Mouse (Mus musculus): ENCODE measurements around the gene Rab3ip. TPM values are rescaled to one million over a fixed set of nuclear protein-coding genes. Genes with fewer than 3 reads are reported as not detected.

Gene Rab3ip
- total and polyA plus RNA-seq, 3 experiments = 15.2 to 23.2 TPM; not detected in 1

GRCm38 (mm10) chr10:116896336-116897177 is 54.0 kb downstream of the Rab3ip start, which contains the start of gene Myrfl:
TSS of gene Myrfl (minus strand) at chr10:116896919.
- Histone ChIP-seq H3K27ac (ENCODE audit: control insufficient read depth, low read depth, low read length) (no peak within 1 kb of the TSS), H3K27me3 (ENCODE audit: control insufficient read depth in 1 of 2, insufficient read depth in 2 of 2, low read length in 2 of 2) (no peaks in the 10 kb centered on the region), H3K4me3 (ENCODE audit: control insufficient read depth in 1 of 2, insufficient read depth in 1 of 2, low read depth in 2 of 2, low read length in 2 of 2) (peak within 1 kb of the TSS in 1 of 2 experiments; percentile 22; a peak in 2 of 4 replicates), H3K79me2 (ENCODE audit: control insufficient read depth, insufficient read depth, low read length, poor library complexity) (no peaks in the 10 kb centered on the region), H3K36me3 (ENCODE audit: control insufficient read depth in 1 of 2, insufficient read depth in 2 of 2, low read length in 2 of 2) (peaks cover 0 to 3% of the 10 kb centered on the region in 2 experiments; a peak in 1 of 4 replicates), H3K4me1 (ENCODE audit: control insufficient read depth in 1 of 2, insufficient read depth in 2 of 2, low read length in 2 of 2) (0 out of 4 replicates have a peak, but pooled peaks cover 0 to 5% of the 10 kb centered on the region in 2 experiments), H3K9ac (ENCODE audit: control insufficient read depth, low read depth, low read length, poor library complexity, severe bottlenecking) (no peak within 1 kb of the TSS), H3K9me3 (replicated peaks; ENCODE audit: insufficient read depth, low read length) (no peaks in the 10 kb centered on the region)
- no peak for TF ChIP-seq GATA1 (IDR thresholded peaks at IDR 0.05; ENCODE audit: low read depth, low read length)
- peak; percentile 9 for DNase-seq (ENCODE audit: low read depth, low spot score)

GRCm38 (mm10) chr10:116895108-116895833 is 55.3 kb downstream of the Rab3ip start:
- Histone ChIP-seq H3K27me3 (ENCODE audit: control insufficient read depth in 1 of 2, insufficient read depth in 2 of 2, low read length in 2 of 2) (no peaks in the 10 kb centered on the region), H3K79me2 (ENCODE audit: control insufficient read depth, insufficient read depth, low read length, poor library complexity) (no peaks in the 10 kb centered on the region), H3K4me3 (ENCODE audit: control insufficient read depth in 1 of 2, insufficient read depth in 1 of 2, low read depth in 2 of 2, low read length in 2 of 2) (no peak overlapping the region), H3K9ac (ENCODE audit: control insufficient read depth, low read depth, low read length, poor library complexity, severe bottlenecking) (no peak overlapping the region), H3K27ac (ENCODE audit: control insufficient read depth, low read depth, low read length) (no peak overlapping the region), H3K9me3 (replicated peaks; ENCODE audit: insufficient read depth, low read length) (no peaks in the 10 kb centered on the region), H3K36me3 (ENCODE audit: control insufficient read depth in 1 of 2, insufficient read depth in 2 of 2, low read length in 2 of 2) (peaks cover 0 to 3% of the 10 kb centered on the region in 2 experiments; a peak in 1 of 4 replicates), H3K4me1 (ENCODE audit: control insufficient read depth in 1 of 2, insufficient read depth in 2 of 2, low read length in 2 of 2) (0 out of 4 replicates have a peak, but pooled peaks cover 0 to 5% of the 10 kb centered on the region in 2 experiments)
- TF ChIP-seq POLR2AphosphoS2 (IDR thresholded peaks at IDR 0.05; ENCODE audit: low read length) = no peak
- TF ChIP-seq ETS1 (IDR thresholded peaks at IDR 0.05; ENCODE audit: low read depth, low read length) = no peak
- TF ChIP-seq ZC3H11A (IDR thresholded peaks at IDR 0.05; ENCODE audit: low read depth, low read length) = no peak
- DNase-seq (ENCODE audit: low read depth, low spot score) = no peak

- Histone ChIP-seq H3K27me3 (ENCODE audit: control insufficient read depth in 1 of 2, insufficient read depth in 2 of 2, low read length in 2 of 2) (no peaks in the 10 kb centered on the region), H3K4me1 (ENCODE audit: control insufficient read depth in 1 of 2, insufficient read depth in 2 of 2, low read length in 2 of 2) (0 out of 4 replicates have a peak, but pooled peaks cover 0 to 5% of the 10 kb centered on the region in 2 experiments), H3K9ac (ENCODE audit: control insufficient read depth, low read depth, low read length, poor library complexity, severe bottlenecking) (no peak overlapping the region), H3K27ac (ENCODE audit: control insufficient read depth, low read depth, low read length) (no peak overlapping the region), H3K4me3 (ENCODE audit: control insufficient read depth in 1 of 2, insufficient read depth in 1 of 2, low read depth in 2 of 2, low read length in 2 of 2) (no peak overlapping the region), H3K36me3 (ENCODE audit: control insufficient read depth in 1 of 2, insufficient read depth in 2 of 2, low read length in 2 of 2) (peaks cover 0 to 3% of the 10 kb centered on the region in 2 experiments; a peak in 1 of 4 replicates), H3K79me2 (ENCODE audit: control insufficient read depth, insufficient read depth, low read length, poor library complexity) (no peaks in the 10 kb centered on the region), H3K9me3 (replicated peaks; ENCODE audit: insufficient read depth, low read length) (no peaks in the 10 kb centered on the region)
- DNase-seq (ENCODE audit: low read depth, low spot score) = no peak
- TF ChIP-seq RAD21 (IDR thresholded peaks at IDR 0.05; ENCODE audit: low read depth, low read length) (no peak), MYB (IDR thresholded peaks at IDR 0.05; ENCODE audit: low read depth, low read length) (no peak), POLR2A (IDR thresholded peaks at IDR 0.05; ENCODE audit: control insufficient read depth in 1 of 2, insufficient read depth in 1 of 2, low read depth in 1 of 2, low read length in 2 of 2, poor library complexity in 1 of 2) (no peak), SIN3A (IDR thresholded peaks at IDR 0.05; ENCODE audit: low read length) (no peak), GABPA (IDR thresholded peaks at IDR 0.05; ENCODE audit: low read depth, low read length) (no peak), MEF2A (IDR thresholded peaks at IDR 0.05; ENCODE audit: extremely low read depth, insufficient replicate concordance, low read depth, low read length, poor library complexity, severe bottlenecking) (no peak), EP300 (IDR thresholded peaks at IDR 0.05; ENCODE audit: low read depth in 1 of 2, low read length in 2 of 2) (no peak), CHD2 (IDR thresholded peaks at IDR 0.05; ENCODE audit: low read length) (no peak), ZNF384 (IDR thresholded peaks at IDR 0.05; ENCODE audit: low read depth, low read length) (no peak), MAX (IDR thresholded peaks at IDR 0.05; ENCODE audit: low read length) (no peak), ZKSCAN1 (IDR thresholded peaks at IDR 0.05; ENCODE audit: low read depth, low read length) (no peak), E2F4 (IDR thresholded peaks at IDR 0.05; ENCODE audit: borderline replicate concordance, low read depth, low read length) (no peak), TCF12 (IDR thresholded peaks at IDR 0.05; ENCODE audit: low read depth, low read length) (no peak), TAL1 (IDR thresholded peaks at IDR 0.05; ENCODE audit: low read length) (no peak), UBTF (IDR thresholded peaks at IDR 0.05; ENCODE audit: borderline replicate concordance, insufficient read depth, low read depth, low read length) (no peak), MAFK (IDR thresholded peaks at IDR 0.05; ENCODE audit: borderline replicate concordance, low read depth, low read length) (no peak)
Observed at GRCm38 (mm10) chr10:116894540-116894939, 56.0 kb downstream of the Rab3ip start.
